Mouse (Mus musculus): ENCODE measurements at regions not wholly inside any gene's neighbourhood (a gene's known extent, or its start where the extent isn't known, plus 50 kb on each side); places are given as distances from the start of the nearest gene placed in this dataset.

GRCm38 (mm10) chr9:68376222-68376621, 277.4 kb upstream of the Rora start:
- no peak for TF ChIP-seq CTCF (IDR thresholded peaks at IDR 0.05; ENCODE audit: low read depth)
- no peak for TF ChIP-seq EP300 (IDR thresholded peaks at IDR 0.05; ENCODE audit: low read depth)

Measured in heart, postnatal 0 days (tissue).